Mouse (Mus musculus) bone marrow macrophage, adult 2 months (primary cell): Measurements from ENCODE around the gene Lsamp.

ENCODE experiments used
- CTCF ChIP-seq: IDR thresholded peaks from 2 replicates; pipeline ENCODE4 v1.5.1; 2012; ENCODE audit warnings: low read depth, mild to moderate bottlenecking, low read length, moderate library complexity
- POLR2A ChIP-seq: IDR thresholded peaks from 2 replicates; pipeline ENCODE4 v1.6.1; 2012; ENCODE audit warnings: mild to moderate bottlenecking, low read depth, low read length, borderline replicate concordance

DNA sequence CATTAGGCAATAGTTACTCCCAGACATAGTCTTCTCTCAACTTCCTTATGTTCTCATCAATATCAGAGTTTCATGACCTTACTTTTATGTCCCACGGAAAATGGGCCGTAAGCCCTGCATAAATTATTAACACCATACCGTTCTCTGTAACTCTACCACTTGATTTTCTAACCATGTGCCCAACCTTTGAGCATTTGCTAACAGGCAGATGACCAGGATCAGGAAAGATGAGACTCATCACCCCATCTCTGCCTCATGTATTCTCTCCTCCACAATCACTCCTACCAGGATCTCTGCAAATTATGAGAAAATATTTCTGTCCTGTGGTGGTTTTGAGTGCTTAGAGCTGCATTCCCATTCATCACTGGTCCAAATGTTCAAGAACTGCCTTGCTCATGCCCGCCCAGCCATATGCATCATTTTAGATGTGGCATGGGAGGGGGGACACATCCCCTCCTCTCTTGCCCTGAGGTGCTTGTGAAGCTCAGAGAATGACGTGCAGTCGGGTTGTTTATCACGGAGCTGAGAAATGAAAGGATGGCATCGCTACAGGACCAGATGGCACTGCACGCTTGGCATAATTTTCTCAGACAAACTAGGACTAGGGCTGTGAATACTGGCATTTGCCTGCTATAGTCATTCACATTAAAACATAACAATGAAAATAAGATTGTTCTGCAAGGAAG lies 1744.9 kb downstream of the Lsamp start:
- TF ChIP-seq POLR2A (no peak), CTCF (no peak)
